15 mouse cellular contexts compared by ENCODE assay signal in genomic region chr12:63534084-63534483, GRCm38 (mm10).
"Had no signal": no experiment of that assay in that cellular context is flagged by ENCODE, and none has a peak within 500 bp of the region (broad histone marks: within the 10 kb centered on the region; RNA-seq: fewer than 3 reads in every experiment).

No protein-coding gene starts in this region.

- H3K4me3 ChIP-seq: layer of hippocampus, adult 2 months; limb, embryonic 13.5 days; midbrain, embryonic 12.5 days; neural tube, embryonic 13.5 days had no signal

- DNase-seq: kidney, adult 11 months; kidney, adult 9 months; kidney, postnatal 4 days; lung, adult 18-20 months; retina, postnatal 1 day; thymus, adult 18-20 months; thymus, postnatal 14 days had no signal

- H3K27ac ChIP-seq: kidney, postnatal 0 days; layer of hippocampus, adult 2 months; limb, embryonic 13.5 days; liver, embryonic 14.5 days; midbrain, embryonic 12.5 days; neural tube, embryonic 13.5 days; stomach, postnatal 0 days had no signal

- ATAC-seq: midbrain, embryonic 16.5 days had no signal
